In genomic region chr12:77597627-77598333, GRCm38 (mm10) we compare ENCODE assay signal across 8 mouse cellular contexts.
DNase-seq lines count a peak whose midpoint lies in the region; ATAC-seq and TF ChIP-seq lines count a peak whose summit lies in the region.

No protein-coding gene starts in this region.

- no peak for TF ChIP-seq CTCF in kidney, adult 2 months (conservative IDR thresholded peaks at IDR 0.05; ENCODE audit: insufficient read depth, insufficient read length, low read depth, low read length)

- TF ChIP-seq POLR2A in kidney, adult 2 months (IDR thresholded peaks at IDR 0.05; ENCODE audit: low read depth, low read length), result no peak

- no peaks in the 10 kb centered on the region for H3K27me3 ChIP-seq in kidney, adult 2 months (replicated peaks; ENCODE audit: control insufficient read depth, insufficient read depth, low read length)
- no peaks in the 10 kb centered on the region for H3K27me3 ChIP-seq in stomach, embryonic 16.5 days (ENCODE audit: control insufficient read depth, insufficient read depth, low read length)

- peaks cover 4% of the 10 kb centered on the region; the same call in 1 of the 2 replicates for H3K4me1 ChIP-seq in kidney, adult 2 months (ENCODE audit: control insufficient read depth, insufficient read depth, low read length)
- H3K4me1 ChIP-seq in stomach, embryonic 16.5 days (ENCODE audit: control insufficient read depth, insufficient read depth, low read length), result peaks cover 18% of the 10 kb centered on the region

- ATAC-seq in stomach, embryonic 16.5 days (ENCODE audit: insufficient read depth, low FRiP score), result peak; percentile 84

- no peaks in the 10 kb centered on the region for H3K9me3 ChIP-seq in stomach, embryonic 16.5 days (replicated peaks; ENCODE audit: control insufficient read depth, low read length)

- no peak overlapping the region for H3K4me3 ChIP-seq in kidney, adult 2 months (ENCODE audit: insufficient read depth, low read depth, low read length)
- no peak overlapping the region for H3K4me3 ChIP-seq in stomach, embryonic 16.5 days (replicated peaks; ENCODE audit: low read length)

- no peak overlapping the region for H3K4me2 ChIP-seq in stomach, embryonic 16.5 days (ENCODE audit: low read depth, low read length)

- H3K36me3 ChIP-seq in kidney, adult 2 months (ENCODE audit: control insufficient read depth, insufficient read depth, low read length), result no peaks in the 10 kb centered on the region
- H3K36me3 ChIP-seq in stomach, embryonic 16.5 days (ENCODE audit: control insufficient read depth, insufficient read depth, low read length), result no peaks in the 10 kb centered on the region

- H3K27ac ChIP-seq in kidney, adult 2 months (ENCODE audit: insufficient read depth, low read depth, low read length), result peak overlapping the region; percentile 49; the same call in 1 of the 2 replicates
- H3K27ac ChIP-seq in stomach, embryonic 16.5 days (ENCODE audit: low read length), result peak overlapping the region; percentile 60

- DNase-seq in MN1 (ENCODE audit: low spot score), result peak; percentile 90
- DNase-seq in cerebellum, adult 9-11 months, result peak; percentile 79
- peak; percentile 45 for DNase-seq in heart, adult 8-10 months (ENCODE audit: low spot score)
- DNase-seq in kidney, adult 2 months, result peak; percentile 73
- no peak for DNase-seq in urinary bladder, postnatal 14 days (ENCODE audit: low spot score)
- DNase-seq in right cerebral cortex, postnatal 4 days, result no peak
- DNase-seq in gastrocnemius, postnatal 25 days, result no peak

- 37% methylated on average over 3 of the region's 3 CpGs for WGBS in kidney, adult 2 months
- WGBS in stomach, embryonic 16.5 days, result 36% methylated on average over 3 of the region's 3 CpGs

- H3K9ac ChIP-seq in stomach, embryonic 16.5 days (ENCODE audit: low read length), result peak overlapping the region; percentile 11; the same call in 1 of the 2 replicates

Comparison
In these comparisons a context has a peak if more than half of its experiments do, and no peak if none do; other contexts are left out.
1. DNase-seq: peak in MN1 (single experiment), cerebellum, adult 9-11 months (single experiment), heart, adult 8-10 months (single experiment) and kidney, adult 2 months (single experiment); none in urinary bladder, postnatal 14 days (single experiment), right cerebral cortex, postnatal 4 days (single experiment) and gastrocnemius, postnatal 25 days (single experiment).